Mouse (Mus musculus): ENCODE measurements around the gene Mak. TPM values are rescaled to one million over a fixed set of nuclear protein-coding genes. Genes with fewer than 3 reads are reported as not detected.

The Mak gene
- polyA plus RNA-seq, 2 experiments: 0.09 to 0.27 TPM

- Histone ChIP-seq H3K27me3 (ENCODE audit: control insufficient read depth, insufficient read depth, low read length) (no peaks in the 10 kb centered on the region), H3K4me1 (replicated peaks; ENCODE audit: control insufficient read depth in 2 of 2, insufficient read depth in 2 of 2, low read length in 1 of 2) (no peaks in the 10 kb centered on the region), H3K9me3 (ENCODE audit: control insufficient read depth, low read length) (no peaks in the 10 kb centered on the region), H3K4me2 (ENCODE audit: low read depth) (no peak overlapping the region), H3K9ac (replicated peaks) (no peak overlapping the region), H3K4me3 (ENCODE audit: insufficient read depth in 1 of 2, low read depth in 2 of 2, low read length in 2 of 2) (no peak overlapping the region), H3K27ac (no peak overlapping the region), H3K36me3 (replicated peaks; ENCODE audit: control insufficient read depth, insufficient read depth, low read depth) (no peaks in the 10 kb centered on the region)
- WGBS (ENCODE audit: insufficient replicate concordance): 74% methylated on average over 6 of the region's 6 CpGs
- DNase-seq (ENCODE audit: low read depth in 3 of 3, low spot score in 3 of 3): no peak
- no peak for TF ChIP-seq CTCF (IDR thresholded peaks at IDR 0.05; ENCODE audit: low read depth)
- no peak for TF ChIP-seq EP300 (IDR thresholded peaks at IDR 0.05; ENCODE audit: low read depth)
- no peak for ATAC-seq (ENCODE audit: insufficient read depth)
These were observed 32.2 kb downstream of the Mak start for GRCm38 (mm10) chr13:41047280-41047679.

GRCm38 (mm10) chr13:41045901-41046300, 33.6 kb downstream of the Mak start:
- no peak overlapping the region for H3K27ac ChIP-seq
- H3K4me3 ChIP-seq (ENCODE audit: insufficient read depth in 1 of 2, low read depth in 2 of 2, low read length in 2 of 2): no peak overlapping the region
- no peaks in the 10 kb centered on the region for H3K36me3 ChIP-seq (replicated peaks; ENCODE audit: control insufficient read depth, insufficient read depth, low read depth)
- H3K4me2 ChIP-seq (ENCODE audit: low read depth): no peak overlapping the region
- no peak for DNase-seq (ENCODE audit: low read depth in 3 of 3, low spot score in 3 of 3)
- H3K27me3 ChIP-seq (ENCODE audit: control insufficient read depth, insufficient read depth, low read length): no peaks in the 10 kb centered on the region
- H3K9ac ChIP-seq (replicated peaks): no peak overlapping the region
- H3K4me1 ChIP-seq (replicated peaks; ENCODE audit: control insufficient read depth in 2 of 2, insufficient read depth in 2 of 2, low read length in 1 of 2): no peaks in the 10 kb centered on the region
- 76% methylated on average over 8 of the region's 8 CpGs for WGBS (ENCODE audit: insufficient replicate concordance)
- H3K9me3 ChIP-seq (ENCODE audit: control insufficient read depth, low read length): no peaks in the 10 kb centered on the region
- TF ChIP-seq EP300 (IDR thresholded peaks at IDR 0.05; ENCODE audit: low read depth) (no peak), CTCF (IDR thresholded peaks at IDR 0.05; ENCODE audit: low read depth) (no peak)
- ATAC-seq (ENCODE audit: insufficient read depth): no peak

GRCm38 (mm10) chr13:41042511-41042910, 37.0 kb downstream of the Mak start:
- 65% methylated on average over 4 of the region's 4 CpGs for WGBS (ENCODE audit: insufficient replicate concordance)
- no peak for TF ChIP-seq CTCF (IDR thresholded peaks at IDR 0.05; ENCODE audit: low read depth)
- no peak for TF ChIP-seq EP300 (IDR thresholded peaks at IDR 0.05; ENCODE audit: low read depth)
- Histone ChIP-seq H3K9me3 (ENCODE audit: control insufficient read depth, low read length) (no peaks in the 10 kb centered on the region), H3K9ac (replicated peaks) (no peak overlapping the region), H3K4me1 (replicated peaks; ENCODE audit: control insufficient read depth in 2 of 2, insufficient read depth in 2 of 2, low read length in 1 of 2) (no peaks in the 10 kb centered on the region), H3K36me3 (replicated peaks; ENCODE audit: control insufficient read depth, insufficient read depth, low read depth) (no peaks in the 10 kb centered on the region), H3K4me3 (ENCODE audit: insufficient read depth in 1 of 2, low read depth in 2 of 2, low read length in 2 of 2) (no peak overlapping the region), H3K27me3 (ENCODE audit: control insufficient read depth, insufficient read depth, low read length) (no peaks in the 10 kb centered on the region), H3K4me2 (ENCODE audit: low read depth) (no peak overlapping the region), H3K27ac (no peak overlapping the region)
- ATAC-seq (ENCODE audit: insufficient read depth): no peak
- no peak for DNase-seq (ENCODE audit: low read depth in 3 of 3, low spot score in 3 of 3)

- Histone ChIP-seq H3K27me3 (ENCODE audit: control insufficient read depth, insufficient read depth, low read length) (no peaks in the 10 kb centered on the region), H3K9ac (replicated peaks) (peak overlapping the region; percentile 54), H3K27ac (peak overlapping the region; percentile 47), H3K4me2 (ENCODE audit: low read depth) (peak overlapping the region; percentile 52), H3K36me3 (replicated peaks; ENCODE audit: control insufficient read depth, insufficient read depth, low read depth) (no peaks in the 10 kb centered on the region), H3K9me3 (ENCODE audit: control insufficient read depth, low read length) (no peaks in the 10 kb centered on the region), H3K4me3 (ENCODE audit: insufficient read depth in 1 of 2, low read depth in 2 of 2, low read length in 2 of 2) (0 out of 4 replicates have a peak overlapping the region, but pooled peaks of 1 of the 2 experiments have one; percentile 8), H3K4me1 (replicated peaks; ENCODE audit: control insufficient read depth in 2 of 2, insufficient read depth in 2 of 2, low read length in 1 of 2) (peaks cover 19 to 25% of the 10 kb centered on the region in 2 experiments)
- ATAC-seq (ENCODE audit: insufficient read depth) (peak; percentile 86), DNase-seq (ENCODE audit: low read depth in 3 of 3, low spot score in 3 of 3) (peak in 1 of 3 experiments; percentile 41)
- WGBS (ENCODE audit: insufficient replicate concordance): 29% methylated on average over 5 of the region's 5 CpGs
- TF ChIP-seq EP300 (IDR thresholded peaks at IDR 0.05; ENCODE audit: low read depth): peak; percentile 54; the same call in 1 of the 2 replicates
- TF ChIP-seq CTCF (IDR thresholded peaks at IDR 0.05; ENCODE audit: low read depth): no peak
These were observed 49.4 kb downstream of the Mak start for GRCm38 (mm10) chr13:41030098-41030497.

GRCm38 (mm10) chr13:41022099-41022498, 57.4 kb downstream of the Mak start:
- H3K27ac ChIP-seq: no peak overlapping the region
- no peak overlapping the region for H3K9ac ChIP-seq (replicated peaks)
- no peak overlapping the region for H3K4me2 ChIP-seq (ENCODE audit: low read depth)
- H3K36me3 ChIP-seq (replicated peaks; ENCODE audit: control insufficient read depth, insufficient read depth, low read depth): peaks cover 58% of the 10 kb centered on the region
- TF ChIP-seq CTCF (IDR thresholded peaks at IDR 0.05; ENCODE audit: low read depth) (no peak), EP300 (IDR thresholded peaks at IDR 0.05; ENCODE audit: low read depth) (no peak)
- ATAC-seq (ENCODE audit: insufficient read depth) (no peak), DNase-seq (ENCODE audit: low read depth in 3 of 3, low spot score in 3 of 3) (no peak)
- no peaks in the 10 kb centered on the region for H3K27me3 ChIP-seq (ENCODE audit: control insufficient read depth, insufficient read depth, low read length)
- peaks cover 19 to 53% of the 10 kb centered on the region in 2 experiments for H3K4me1 ChIP-seq (replicated peaks; ENCODE audit: control insufficient read depth in 2 of 2, insufficient read depth in 2 of 2, low read length in 1 of 2)
- H3K9me3 ChIP-seq (ENCODE audit: control insufficient read depth, low read length): no peaks in the 10 kb centered on the region
- WGBS (ENCODE audit: insufficient replicate concordance): 84% methylated on average over 13 of the region's 13 CpGs
- H3K4me3 ChIP-seq (ENCODE audit: insufficient read depth in 1 of 2, low read depth in 2 of 2, low read length in 2 of 2): no peak overlapping the region

All from liver, embryonic 14.5 days (tissue).